Mouse (Mus musculus): ENCODE data around the gene Mindy3. TPM values are rescaled to one million over a fixed set of nuclear protein-coding genes. Genes with fewer than 3 reads are reported as not detected.

Mindy3 gene
- polyA plus RNA-seq, 1 experiment from 2014 or later = 43.7 TPM

- no peak for ATAC-seq
- Histone ChIP-seq H3K27ac (no peak overlapping the region), H3K9ac (no peak overlapping the region), H3K36me3 (ENCODE audit: poor library complexity, severe bottlenecking) (no peaks in the 10 kb centered on the region), H3K4me1 (no peaks in the 10 kb centered on the region), H3K27me3 (no peaks in the 10 kb centered on the region), H3K4me3 (no peak overlapping the region), H3K9me3 (replicated peaks) (no peaks in the 10 kb centered on the region), H3K4me2 (no peak overlapping the region)
- WGBS = 92% methylated on average over 2 of the region's 2 CpGs
Measured at GRCm38 (mm10) chr2:12406737-12407136, 12.5 kb downstream of the Mindy3 start.

GRCm38 (mm10) chr2:12402469-12402868 is 16.8 kb downstream of the Mindy3 start:
- 71% methylated on average over 3 of the region's 3 CpGs for WGBS
- ATAC-seq = peak; percentile 65; the same call in 1 of the 2 replicates

GRCm38 (mm10) chr2:12401137-12401536 is 18.1 kb downstream of the Mindy3 start:
- H3K36me3 ChIP-seq (ENCODE audit: poor library complexity, severe bottlenecking) = no peaks in the 10 kb centered on the region
- H3K4me3 ChIP-seq = no peak overlapping the region
- no peaks in the 10 kb centered on the region for H3K27me3 ChIP-seq
- no peak overlapping the region for H3K9ac ChIP-seq
- 72% methylated on average over 1 of the region's 1 CpGs for WGBS
- ATAC-seq = peak; percentile 59; the same call in 1 of the 2 replicates
- no peaks in the 10 kb centered on the region for H3K9me3 ChIP-seq (replicated peaks)
- H3K4me2 ChIP-seq = no peak overlapping the region
- no peaks in the 10 kb centered on the region for H3K4me1 ChIP-seq
- no peak overlapping the region for H3K27ac ChIP-seq

More at GRCm38 (mm10) chr2:12402469-12402868, 16.8 kb downstream of the Mindy3 start:
- Histone ChIP-seq H3K9me3 (replicated peaks) (no peaks in the 10 kb centered on the region), H3K4me2 (no peak overlapping the region), H3K4me1 (no peaks in the 10 kb centered on the region), H3K9ac (no peak overlapping the region), H3K36me3 (ENCODE audit: poor library complexity, severe bottlenecking) (no peaks in the 10 kb centered on the region), H3K27me3 (no peaks in the 10 kb centered on the region), H3K27ac (no peak overlapping the region), H3K4me3 (no peak overlapping the region)

- H3K36me3 ChIP-seq (ENCODE audit: poor library complexity, severe bottlenecking) = peaks cover 10% of the 10 kb centered on the region; the same call in 1 of the 2 replicates
- H3K4me2 ChIP-seq = no peak overlapping the region
- H3K4me1 ChIP-seq = no peaks in the 10 kb centered on the region
- no peaks in the 10 kb centered on the region for H3K27me3 ChIP-seq
- 56% methylated on average over 1 of the region's 1 CpGs for WGBS
- no peaks in the 10 kb centered on the region for H3K9me3 ChIP-seq (replicated peaks)
- no peak overlapping the region for H3K4me3 ChIP-seq
- H3K27ac ChIP-seq = no peak overlapping the region
- H3K9ac ChIP-seq = no peak overlapping the region
- peak; percentile 84 for ATAC-seq
Measured at GRCm38 (mm10) chr2:12389028-12389427, 30.2 kb downstream of the Mindy3 start.

- 0 out of 2 replicates have a peak, but pooled peaks have one; percentile 17 for ATAC-seq
- Histone ChIP-seq H3K27ac (no peak overlapping the region), H3K4me1 (no peaks in the 10 kb centered on the region), H3K27me3 (no peaks in the 10 kb centered on the region), H3K4me2 (no peak overlapping the region), H3K9ac (no peak overlapping the region), H3K36me3 (ENCODE audit: poor library complexity, severe bottlenecking) (peaks cover 9% of the 10 kb centered on the region; the same call in 1 of the 2 replicates), H3K4me3 (no peak overlapping the region), H3K9me3 (replicated peaks) (no peaks in the 10 kb centered on the region)
- 93% methylated on average over 4 of the region's 4 CpGs for WGBS
Measured at GRCm38 (mm10) chr2:12388569-12388968, 30.7 kb downstream of the Mindy3 start.

- Histone ChIP-seq H3K36me3 (ENCODE audit: poor library complexity, severe bottlenecking) (peaks cover 6% of the 10 kb centered on the region; the same call in 1 of the 2 replicates), H3K9ac (no peak overlapping the region), H3K9me3 (replicated peaks) (no peaks in the 10 kb centered on the region), H3K27ac (no peak overlapping the region), H3K4me3 (no peak overlapping the region), H3K4me1 (no peaks in the 10 kb centered on the region), H3K4me2 (no peak overlapping the region), H3K27me3 (no peaks in the 10 kb centered on the region)
- WGBS = 95% methylated on average over 1 of the region's 1 CpGs
- peak; percentile 77 for ATAC-seq
Measured at GRCm38 (mm10) chr2:12384389-12384788, 34.9 kb downstream of the Mindy3 start.

- no peak overlapping the region for H3K4me2 ChIP-seq
- no peak overlapping the region for H3K27ac ChIP-seq
- H3K4me3 ChIP-seq = no peak overlapping the region
- ATAC-seq = no peak
- no peaks in the 10 kb centered on the region for H3K4me1 ChIP-seq
- H3K36me3 ChIP-seq (ENCODE audit: poor library complexity, severe bottlenecking) = peaks cover 12% of the 10 kb centered on the region
- 87% methylated on average over 4 of the region's 4 CpGs for WGBS
- no peak overlapping the region for H3K9ac ChIP-seq
- H3K27me3 ChIP-seq = no peaks in the 10 kb centered on the region
- H3K9me3 ChIP-seq (replicated peaks) = no peaks in the 10 kb centered on the region
Measured at GRCm38 (mm10) chr2:12382650-12383049, 36.6 kb downstream of the Mindy3 start.

- WGBS = 46% methylated on average over 2 of the region's 2 CpGs
- Histone ChIP-seq H3K9ac (no peak overlapping the region), H3K27me3 (no peaks in the 10 kb centered on the region), H3K27ac (no peak overlapping the region), H3K36me3 (ENCODE audit: poor library complexity, severe bottlenecking) (peaks cover 11% of the 10 kb centered on the region), H3K4me1 (no peaks in the 10 kb centered on the region), H3K9me3 (replicated peaks) (no peaks in the 10 kb centered on the region), H3K4me3 (no peak overlapping the region), H3K4me2 (no peak overlapping the region)
- no peak for ATAC-seq
Measured at GRCm38 (mm10) chr2:12380233-12380632, 39.0 kb downstream of the Mindy3 start.

GRCm38 (mm10) chr2:12378591-12378990 is 40.7 kb downstream of the Mindy3 start:
- H3K27me3 ChIP-seq = no peaks in the 10 kb centered on the region
- no peak for ATAC-seq
- WGBS = 92% methylated on average over 5 of the region's 5 CpGs

GRCm38 (mm10) chr2:12377024-12377423 is 42.2 kb downstream of the Mindy3 start:
- Histone ChIP-seq H3K27me3 (no peaks in the 10 kb centered on the region), H3K36me3 (ENCODE audit: poor library complexity, severe bottlenecking) (peaks cover 5% of the 10 kb centered on the region; the same call in 1 of the 2 replicates), H3K27ac (no peak overlapping the region), H3K4me1 (no peaks in the 10 kb centered on the region), H3K4me2 (no peak overlapping the region), H3K4me3 (no peak overlapping the region), H3K9me3 (replicated peaks) (no peaks in the 10 kb centered on the region), H3K9ac (no peak overlapping the region)
- 12% methylated on average over 1 of the region's 1 CpGs for WGBS
- ATAC-seq = no peak

More at GRCm38 (mm10) chr2:12378591-12378990, 40.7 kb downstream of the Mindy3 start:
- H3K9ac ChIP-seq = no peak overlapping the region
- H3K36me3 ChIP-seq (ENCODE audit: poor library complexity, severe bottlenecking) = peaks cover 5% of the 10 kb centered on the region; the same call in 1 of the 2 replicates
- H3K4me2 ChIP-seq = no peak overlapping the region
- H3K4me3 ChIP-seq = no peak overlapping the region
- no peaks in the 10 kb centered on the region for H3K9me3 ChIP-seq (replicated peaks)
- no peak overlapping the region for H3K27ac ChIP-seq
- no peaks in the 10 kb centered on the region for H3K4me1 ChIP-seq

- Histone ChIP-seq H3K27ac (no peak overlapping the region), H3K27me3 (no peaks in the 10 kb centered on the region), H3K9ac (no peak overlapping the region), H3K4me2 (no peak overlapping the region), H3K9me3 (replicated peaks) (no peaks in the 10 kb centered on the region), H3K4me3 (no peak overlapping the region), H3K4me1 (no peaks in the 10 kb centered on the region), H3K36me3 (ENCODE audit: poor library complexity, severe bottlenecking) (no peaks in the 10 kb centered on the region)
- WGBS = 85% methylated on average over 2 of the region's 2 CpGs
- no peak for ATAC-seq
Measured at GRCm38 (mm10) chr2:12372883-12373282, 46.4 kb downstream of the Mindy3 start.

- Histone ChIP-seq H3K36me3 (ENCODE audit: poor library complexity, severe bottlenecking) (no peaks in the 10 kb centered on the region), H3K9ac (no peak overlapping the region), H3K27me3 (no peaks in the 10 kb centered on the region), H3K4me3 (no peak overlapping the region), H3K4me2 (no peak overlapping the region), H3K9me3 (replicated peaks) (no peaks in the 10 kb centered on the region), H3K4me1 (no peaks in the 10 kb centered on the region), H3K27ac (no peak overlapping the region)
- ATAC-seq = no peak
- WGBS = 99% methylated on average over 4 of the region's 4 CpGs
Measured at GRCm38 (mm10) chr2:12371401-12371800, 47.9 kb downstream of the Mindy3 start.

GRCm38 (mm10) chr2:12368451-12368850 is 50.8 kb downstream of the Mindy3 start:
- Histone ChIP-seq H3K4me1 (no peaks in the 10 kb centered on the region), H3K27ac (no peak overlapping the region), H3K36me3 (ENCODE audit: poor library complexity, severe bottlenecking) (0 out of 2 replicates have a peak, but pooled peaks cover 3% of the 10 kb centered on the region), H3K9me3 (replicated peaks) (no peaks in the 10 kb centered on the region), H3K4me3 (no peak overlapping the region), H3K27me3 (no peaks in the 10 kb centered on the region), H3K4me2 (no peak overlapping the region), H3K9ac (no peak overlapping the region)
- WGBS = 74% methylated on average over 2 of the region's 2 CpGs
- ATAC-seq = no peak
